18 mouse cellular contexts compared by ENCODE assay signal in the genomic region with DNA sequence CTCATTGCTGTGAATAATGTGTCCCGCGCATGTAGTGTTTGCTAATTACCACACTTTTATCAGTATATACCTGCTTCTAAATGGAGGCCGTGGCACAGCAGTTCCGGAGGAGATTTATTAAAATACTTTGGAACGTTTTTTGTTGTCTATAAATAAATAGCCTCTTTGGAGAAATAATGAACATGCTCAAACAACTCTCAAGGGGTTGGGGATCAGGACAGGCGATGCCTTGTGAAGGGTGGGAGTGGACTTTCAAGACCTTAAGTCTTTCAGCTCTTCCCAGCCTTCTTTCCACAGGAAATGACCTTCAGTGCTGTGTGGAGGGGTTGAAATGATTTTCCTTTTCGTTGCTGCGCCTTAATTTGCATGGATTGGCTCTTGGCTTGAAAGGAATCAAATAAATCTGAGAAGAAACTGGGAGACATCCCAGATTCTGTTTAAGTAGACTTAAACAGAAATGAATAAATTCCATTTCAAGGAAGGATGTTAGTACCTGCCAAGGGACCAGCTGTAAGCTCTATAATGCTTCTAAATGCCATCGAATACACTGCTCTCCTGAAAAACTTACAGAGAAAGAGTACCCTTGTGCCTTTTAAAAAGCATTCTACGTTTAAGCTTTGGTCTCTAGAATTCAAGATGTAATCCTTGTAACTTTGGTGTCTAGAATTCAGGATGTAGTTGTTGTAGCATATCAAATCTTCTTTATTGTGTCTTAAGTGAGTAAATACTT. TPM values are rescaled to one million over a fixed set of nuclear protein-coding genes. Genes with fewer than 3 reads are reported as not detected.
"Had no signal": no experiment of that assay in that cellular context is flagged by ENCODE, and none has a peak within 500 bp of the region (broad histone marks: within the 10 kb centered on the region; RNA-seq: fewer than 3 reads in every experiment).

No protein-coding gene starts in this region.

- DNase-seq: kidney, adult 8-10 months; kidney, postnatal 25 days; liver; liver, embryonic 13.5 days; liver, postnatal 0 days; lung, postnatal 14 days; thymus, postnatal 4 days had no signal

- ATAC-seq: liver, postnatal 0 days had no signal

- H3K36me3 ChIP-seq: limb, embryonic 12.5 days; liver, embryonic 13.5 days; lung, embryonic 15.5 days; midbrain, embryonic 12.5 days had no signal

- H3K9ac ChIP-seq: limb, embryonic 12.5 days; liver, embryonic 13.5 days; liver, postnatal 0 days; lung, embryonic 15.5 days; midbrain, embryonic 12.5 days had no signal

- H3K27ac ChIP-seq: left cerebral cortex, adult 2 months; limb, embryonic 12.5 days; liver, embryonic 13.5 days; lung, embryonic 15.5 days; macrophage; midbrain, embryonic 12.5 days; stomach, postnatal 0 days had no signal

- H3K9me3 ChIP-seq: limb, embryonic 12.5 days; liver, embryonic 13.5 days; lung, embryonic 15.5 days; midbrain, embryonic 12.5 days had no signal

- H3K4me2 ChIP-seq: limb, embryonic 12.5 days; liver, embryonic 13.5 days; lung, embryonic 15.5 days; midbrain, embryonic 12.5 days had no signal

- H3K4me3 ChIP-seq: left cerebral cortex, adult 2 months; limb, embryonic 12.5 days; liver, embryonic 13.5 days; lung, embryonic 15.5 days; megakaryocyte, embryonic 14.5 days; midbrain, embryonic 12.5 days had no signal

RNA-seq across cellular contexts. Expression of a gene that starts 3.2 kb away (rescaled TPM):
- total RNA-seq: layer of hippocampus, postnatal 25 days; left cerebral cortex, adult 2 months; left cerebral cortex, postnatal 14 days; monocyte, adult 5-6 weeks had no signal
- polyA plus RNA-seq: kidney, embryonic 16.5 days; limb, embryonic 12.5 days; liver, embryonic 13.5 days; liver, postnatal 0 days; lung, embryonic 15.5 days; macrophage; stomach, postnatal 0 days had no signal
